Mouse (Mus musculus): ENCODE results near the gene Abcd4.

Gene Abcd4

DNA sequence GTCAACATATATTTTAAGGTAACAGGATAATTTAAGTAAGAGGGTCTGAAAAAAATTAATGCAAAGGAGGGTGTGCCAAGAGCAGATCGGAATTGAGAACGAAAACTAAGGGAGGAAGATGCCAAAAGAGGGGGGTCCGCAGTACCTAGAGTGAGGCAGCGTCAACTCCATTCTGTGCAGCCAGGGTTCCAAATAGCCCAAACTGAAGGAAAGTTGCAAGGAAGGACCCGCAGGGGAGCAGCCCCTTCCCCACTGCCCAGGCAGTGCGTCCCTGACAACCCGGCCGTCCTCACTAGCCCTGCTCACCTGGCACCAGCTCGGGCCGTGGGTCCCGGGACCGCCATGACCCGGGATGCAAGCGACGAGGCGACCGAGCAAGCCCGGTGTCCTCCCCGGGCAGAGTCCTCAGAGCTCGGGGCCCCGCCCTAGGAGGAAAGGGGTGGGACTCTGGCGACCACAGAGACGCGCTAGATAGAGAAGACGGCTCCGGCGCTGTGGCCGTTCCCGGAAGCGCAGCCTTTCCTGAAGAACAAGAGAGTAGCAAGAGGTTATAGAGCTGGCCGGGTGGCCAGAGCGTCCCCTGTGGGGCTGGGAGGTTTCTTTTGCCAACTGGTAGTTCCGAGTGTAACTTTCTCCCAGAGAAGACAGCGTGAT is at the start of gene Abcd4:
Abcd4 (minus strand) TSS at position 437 of the 654 bp plus-strand sequence.
- DNase-seq = peak; percentile 94

DNA sequence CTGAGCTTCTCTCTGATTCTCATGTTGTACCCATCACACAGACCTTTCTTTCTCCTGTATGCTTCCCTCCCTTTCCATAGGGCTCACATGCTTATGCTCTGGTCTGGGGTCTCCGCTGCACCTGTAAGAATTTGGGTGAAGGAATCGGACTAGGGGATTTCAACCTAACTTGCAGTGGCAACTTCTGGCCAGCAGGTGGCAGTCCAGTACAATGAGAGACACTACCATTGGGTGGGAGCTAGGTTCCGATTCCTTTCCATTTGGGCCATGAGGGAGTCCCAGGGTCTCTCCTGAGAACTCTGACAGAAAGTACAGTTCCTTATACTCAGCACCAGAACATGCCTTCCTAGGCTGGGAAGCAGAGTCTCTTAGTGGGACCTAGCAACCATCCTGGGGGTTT is 36.7 kb upstream of the Abcd4 start:
- peak; percentile 73 for DNase-seq

DNA sequence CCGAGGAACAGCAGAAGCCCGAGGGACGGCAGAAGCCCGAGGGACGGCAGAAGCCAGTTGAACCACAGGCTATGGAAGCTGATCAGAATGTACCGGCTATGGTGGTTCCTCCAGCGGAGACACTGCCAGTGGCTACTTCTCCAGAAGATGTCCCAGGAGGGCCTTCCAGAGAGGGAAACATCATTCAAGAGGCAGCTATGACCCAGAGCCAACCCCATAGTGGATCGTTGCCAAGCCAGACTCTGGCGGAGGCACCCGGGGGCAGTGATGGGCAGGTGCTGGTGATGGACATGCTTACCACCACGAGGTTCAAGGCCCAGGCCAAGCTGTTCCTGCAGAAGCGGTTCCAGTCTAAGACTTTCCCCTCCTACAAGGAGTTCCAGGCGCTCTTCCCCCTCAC is 33.0 kb upstream of the Abcd4 start:
- no peak for DNase-seq

- no peak for DNase-seq
Observed at GRCm38 (mm10) chr12:84640654-84641053, 23.4 kb upstream of the Abcd4 start, which contains the start of gene Vrtn. TSS of gene Vrtn (plus strand) at chr12:84641019.

DNA sequence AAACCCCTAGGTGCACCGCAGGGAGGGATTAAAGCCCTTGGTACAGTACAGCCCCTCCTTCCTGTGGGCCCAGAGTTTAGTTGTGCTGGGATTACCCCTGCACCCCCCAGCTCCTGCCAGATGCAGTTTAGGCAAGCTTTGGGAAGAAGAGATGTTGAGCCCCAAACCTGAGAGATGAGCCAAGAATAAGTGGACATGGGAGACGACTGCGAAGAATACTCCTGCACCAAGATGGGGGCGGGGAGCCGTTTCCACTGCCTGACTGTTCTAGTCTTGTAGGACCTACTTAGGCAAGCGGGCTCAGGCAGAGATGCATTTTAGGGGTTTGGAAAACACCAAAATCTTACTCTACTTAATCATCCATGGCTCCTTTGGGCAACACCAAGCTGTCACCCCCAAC is 23.0 kb upstream of the Abcd4 start:
- DNase-seq = no peak

GRCm38 (mm10) chr12:84631867-84632266 is 14.7 kb upstream of the Abcd4 start:
- no peak for DNase-seq

- no peak for DNase-seq
Observed at GRCm38 (mm10) chr12:84625116-84625515, 7.9 kb upstream of the Abcd4 start.

DNA sequence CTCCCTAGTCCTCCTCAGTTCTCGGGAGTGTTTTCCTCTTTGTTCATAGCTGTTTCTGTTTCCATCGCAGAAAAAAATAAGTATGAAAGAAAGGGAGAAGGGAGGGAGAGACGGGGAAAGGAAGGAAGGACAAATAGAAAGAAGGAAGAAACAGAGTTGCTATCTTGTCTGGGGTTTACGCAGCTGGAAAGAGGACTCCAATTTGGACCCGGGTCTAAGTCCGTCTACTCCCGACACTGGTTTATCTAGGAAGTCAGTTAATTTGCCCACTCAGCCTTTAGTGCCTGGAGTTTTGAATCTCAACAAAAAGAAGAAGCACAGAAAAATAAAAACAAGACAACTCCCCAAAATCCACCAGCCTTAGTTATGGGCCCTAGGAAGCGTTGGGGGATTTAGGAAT is 7.4 kb upstream of the Abcd4 start:
- no peak for DNase-seq

DNA sequence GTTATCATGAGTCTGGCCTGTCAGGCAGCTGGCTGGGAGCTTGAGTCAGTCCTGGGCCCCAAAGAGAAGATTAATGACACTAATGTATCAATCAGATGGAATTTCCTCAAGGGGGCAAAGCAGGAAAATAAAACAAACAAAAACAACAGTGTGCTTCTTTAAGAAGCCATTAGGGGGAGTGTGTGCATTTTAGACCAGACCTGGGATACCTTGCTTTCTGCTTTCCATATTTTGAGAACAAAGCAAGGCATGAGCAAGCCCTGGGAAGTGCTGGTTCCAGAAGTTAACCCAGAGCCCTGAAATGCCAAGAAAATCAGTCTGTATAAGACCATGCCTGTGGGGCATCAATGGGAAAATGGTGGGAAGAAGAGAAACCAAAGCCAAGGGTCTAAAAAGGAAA is 3.8 kb upstream of the Abcd4 start:
- DNase-seq = no peak

- peak; percentile 8 for DNase-seq
Observed at GRCm38 (mm10) chr12:84617663-84618062, 450 bp upstream of the Abcd4 start.

DNA sequence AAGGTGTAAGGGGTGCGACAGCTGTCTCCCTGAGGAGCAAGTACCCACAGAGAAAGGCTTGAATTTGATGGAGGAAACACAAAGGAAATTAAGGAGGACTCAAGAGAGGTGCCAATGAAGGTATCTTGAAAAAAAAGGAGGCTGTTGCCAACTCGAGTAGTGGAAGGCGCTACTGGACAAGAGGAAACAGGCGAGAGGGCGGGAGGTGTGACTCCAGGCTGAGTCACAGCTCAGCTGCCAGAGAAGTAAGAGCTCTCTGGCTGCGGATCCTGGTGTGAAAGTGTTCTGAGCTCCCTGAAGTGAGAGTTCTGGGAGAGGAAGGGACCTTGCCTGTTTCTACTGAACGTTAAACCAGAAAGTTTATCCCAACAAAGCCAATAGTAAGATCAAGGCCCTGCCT is 2.7 kb downstream of the Abcd4 start:
- peak; percentile 13 for DNase-seq

GRCm38 (mm10) chr12:84614001-84614400 is 3.2 kb downstream of the Abcd4 start:
- DNase-seq = no peak

DNA sequence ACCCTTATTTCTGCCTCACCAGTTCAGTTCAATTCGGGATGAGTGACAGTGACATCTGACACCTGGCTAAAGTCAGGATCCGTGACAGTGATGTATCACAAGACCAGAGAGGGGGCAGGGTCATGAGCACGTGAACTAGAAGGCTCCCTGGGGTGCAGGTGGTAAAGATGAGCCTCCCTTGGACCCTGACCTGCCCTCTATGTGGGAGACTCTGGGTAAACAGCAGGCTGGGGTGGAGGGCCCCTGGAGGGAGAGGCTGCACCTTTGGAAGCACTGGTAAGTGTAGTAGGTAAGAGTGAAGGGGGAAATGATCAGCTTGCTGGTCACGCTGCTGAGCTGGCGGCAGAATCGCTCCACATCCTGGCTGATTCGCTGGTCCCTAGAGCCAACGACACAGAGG is 4.7 kb downstream of the Abcd4 start:
- no peak for DNase-seq

GRCm38 (mm10) chr12:84611718-84612117 is 5.5 kb downstream of the Abcd4 start:
- DNase-seq = no peak

- no peak for DNase-seq
Observed at GRCm38 (mm10) chr12:84605860-84606259, 11.4 kb downstream of the Abcd4 start.

DNA sequence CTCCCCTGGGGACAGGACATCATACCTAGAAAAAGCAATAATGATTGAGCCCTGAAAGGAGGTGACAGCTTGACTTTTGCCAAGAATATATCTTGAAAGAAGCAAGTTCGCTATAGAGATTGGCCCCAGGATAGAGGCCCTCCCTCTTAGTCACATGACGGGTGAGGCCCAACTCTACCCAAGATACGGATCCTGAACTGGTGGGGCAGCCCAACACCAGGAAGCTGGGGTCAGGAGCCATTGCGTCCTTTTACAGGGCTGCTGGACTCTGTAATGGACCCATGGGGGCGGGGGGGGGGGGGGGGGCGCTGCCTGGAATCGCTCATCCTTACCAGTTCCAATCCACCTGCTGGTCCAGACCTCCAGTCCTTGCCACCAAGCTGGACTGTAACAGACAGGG is 13.2 kb downstream of the Abcd4 start:
- DNase-seq = no peak

GRCm38 (mm10) chr12:84598324-84598723 is 18.9 kb downstream of the Abcd4 start:
- DNase-seq = no peak

GRCm38 (mm10) chr12:84589825-84590761 is 27.1 kb downstream of the Abcd4 start:
- peak; percentile 96 for DNase-seq

DNA sequence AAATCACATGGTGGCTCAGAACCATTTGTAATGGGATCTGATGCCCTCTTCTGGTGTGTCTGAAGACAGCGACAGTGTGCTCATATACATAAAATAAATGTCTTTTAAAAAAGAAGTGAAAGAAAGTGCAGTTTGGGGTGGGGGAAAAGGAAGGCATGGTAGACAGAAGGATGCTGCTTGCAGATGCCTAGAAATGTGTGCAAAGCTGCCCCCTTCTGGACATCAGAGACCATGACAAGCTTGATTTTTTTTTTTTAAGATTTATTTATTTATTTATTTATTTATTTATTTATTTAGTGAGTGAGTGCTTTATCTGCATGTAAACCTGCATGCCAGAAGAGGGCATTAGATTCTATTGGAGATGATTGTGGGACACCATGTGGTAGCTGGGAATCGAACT is 35.9 kb downstream of the Abcd4 start:
- DNase-seq = no peak

GRCm38 (mm10) chr12:84578440-84578770 is 38.8 kb downstream of the Abcd4 start:
- no peak for DNase-seq

- DNase-seq = no peak
Observed at GRCm38 (mm10) chr12:84577768-84578439, 39.3 kb downstream of the Abcd4 start.

GRCm38 (mm10) chr12:84573094-84573493 is 44.1 kb downstream of the Abcd4 start:
- no peak for DNase-seq

GRCm38 (mm10) chr12:84572341-84572720 is 44.9 kb downstream of the Abcd4 start:
- DNase-seq = no peak
